Mouse (Mus musculus): ENCODE measurements around the gene Gnat2.

- TF ChIP-seq CTCF (IDR thresholded peaks at IDR 0.05; ENCODE audit: low read depth, low read length) = no peak
- no peak for TF ChIP-seq TAL1 (conservative IDR thresholded peaks at IDR 0.05; ENCODE audit: low read depth, low read length)
Measured at GRCm38 (mm10) chr3:108145534-108146445, 53.2 kb downstream of the Gnat2 start, which contains the start of gene Gnai3.
